Mouse (Mus musculus): Measurements from ENCODE around the gene Sigirr.

DNA sequence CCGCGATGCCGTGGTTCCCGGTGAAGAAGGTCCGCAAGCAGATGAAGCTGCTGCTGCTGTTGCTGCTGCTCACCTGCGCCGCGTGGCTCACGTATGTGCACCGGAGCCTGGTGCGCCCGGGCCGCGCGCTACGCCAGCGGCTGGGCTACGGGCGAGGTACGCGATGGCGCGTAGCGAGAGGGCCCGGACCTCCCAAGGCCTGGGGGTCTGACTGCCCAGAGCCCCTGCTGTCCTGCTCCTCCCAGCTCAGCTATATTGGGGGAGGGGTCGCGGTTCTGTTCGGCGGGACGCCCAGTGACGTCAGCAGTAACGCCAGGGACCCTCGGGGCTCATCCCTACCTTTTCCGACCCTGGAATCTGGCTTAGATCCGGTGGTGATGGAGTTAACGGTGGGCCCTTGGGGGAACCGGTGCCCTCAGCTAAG is 39.1 kb downstream of the Sigirr start:
- TF ChIP-seq CTCF (IDR thresholded peaks at IDR 0.05; ENCODE audit: low read depth) = no peak
- no peak for TF ChIP-seq EP300 (optimal IDR thresholded peaks at IDR 0.05)

All from stomach, postnatal 0 days (tissue).